Mouse (Mus musculus): ENCODE data around the gene Kat6b. TPM values are rescaled to one million over a fixed set of nuclear protein-coding genes. Genes with fewer than 3 reads are reported as not detected.

Kat6b gene
- polyA plus RNA-seq, 1 experiment from 2014 or later, result 12.7 TPM

DNA sequence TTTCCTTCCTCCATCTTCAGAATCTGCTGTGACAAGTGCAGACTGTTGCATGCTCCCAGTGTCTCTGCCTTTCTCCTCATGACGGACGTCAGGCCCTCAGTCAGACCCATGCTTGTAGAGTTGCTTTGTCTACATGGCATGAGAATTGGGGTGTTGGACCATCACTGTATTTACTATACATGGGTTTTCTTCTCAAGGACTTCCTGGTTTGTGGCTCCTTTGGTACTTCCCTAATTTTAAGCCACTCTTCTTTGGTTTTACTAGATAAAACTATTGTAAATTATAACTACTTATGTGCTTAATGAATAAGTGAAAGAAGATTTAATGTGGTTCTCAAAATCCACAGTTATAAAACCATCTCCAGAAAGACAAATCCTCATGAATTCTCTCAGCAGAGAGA is 134.6 kb downstream of the Kat6b start:
- Histone ChIP-seq H3K27ac (ENCODE audit: low read depth, low read length) (no peak overlapping the region), H3K9me3 (ENCODE audit: control insufficient read depth, low read length) (no peaks in the 10 kb centered on the region)

DNA sequence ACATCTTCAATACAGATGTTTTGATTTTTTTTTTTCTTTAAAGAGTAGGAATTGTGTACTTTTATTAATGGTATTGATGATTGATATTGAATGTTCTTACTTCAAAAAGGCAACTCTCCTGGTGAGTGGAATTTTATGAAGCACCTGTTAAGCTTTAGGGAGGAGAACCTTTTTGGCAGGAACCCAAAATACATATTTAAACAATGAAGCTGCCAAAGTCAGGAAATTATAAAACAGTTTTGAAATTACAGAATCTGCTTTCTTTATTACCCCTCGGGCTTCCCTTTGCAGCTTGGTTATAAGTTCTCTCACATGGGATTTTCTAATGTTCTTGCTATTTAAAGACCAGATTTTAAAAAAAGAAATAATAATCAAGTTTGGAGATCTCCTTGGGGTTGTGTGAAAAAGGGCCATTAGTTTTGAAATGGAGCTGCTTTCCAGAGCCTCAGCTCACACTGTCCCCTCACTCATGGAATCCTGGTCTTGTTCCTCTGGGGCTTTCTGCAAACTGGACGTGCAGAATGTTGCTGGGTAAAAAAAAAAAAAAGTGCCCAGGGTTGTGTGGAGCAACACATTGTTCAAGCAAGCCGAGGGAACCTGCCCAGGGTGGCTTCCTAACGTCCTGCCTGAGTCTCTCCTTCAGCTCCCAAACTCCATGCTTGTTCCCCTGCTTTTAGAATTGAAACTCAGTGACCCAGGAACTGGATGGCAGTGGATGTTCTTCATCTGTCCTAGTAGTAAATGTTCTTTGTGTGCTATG is 136.2 kb downstream of the Kat6b start:
- ATAC-seq (ENCODE audit: insufficient read depth, low FRiP score, low TSS enrichment) (no peak), DNase-seq (ENCODE audit: low spot score) (no peak)
- WGBS, result 69% methylated on average over 4 of the region's 4 CpGs
- Histone ChIP-seq H3K27me3 (ENCODE audit: control insufficient read depth, insufficient read depth, low read length) (no peaks in the 10 kb centered on the region), H3K4me2 (ENCODE audit: low read depth) (no peak overlapping the region), H3K9ac (ENCODE audit: low read length) (no peak overlapping the region), H3K36me3 (ENCODE audit: control insufficient read depth, insufficient read depth, low read length) (no peaks in the 10 kb centered on the region), H3K4me3 (ENCODE audit: low read depth, low read length) (no peak overlapping the region), H3K4me1 (ENCODE audit: control insufficient read depth, insufficient read depth, low read length) (no peaks in the 10 kb centered on the region), H3K27ac (ENCODE audit: low read depth, low read length) (no peak overlapping the region), H3K9me3 (ENCODE audit: control insufficient read depth, low read length) (no peaks in the 10 kb centered on the region)

More for the DNA sequence above, 134.6 kb downstream of the Kat6b start:
- ATAC-seq (ENCODE audit: insufficient read depth, low FRiP score, low TSS enrichment) (no peak), DNase-seq (ENCODE audit: low spot score) (no peak)
- Histone ChIP-seq H3K36me3 (ENCODE audit: control insufficient read depth, insufficient read depth, low read length) (no peaks in the 10 kb centered on the region), H3K27me3 (ENCODE audit: control insufficient read depth, insufficient read depth, low read length) (no peaks in the 10 kb centered on the region), H3K4me2 (ENCODE audit: low read depth) (no peak overlapping the region), H3K9ac (ENCODE audit: low read length) (no peak overlapping the region), H3K4me3 (ENCODE audit: low read depth, low read length) (no peak overlapping the region), H3K4me1 (ENCODE audit: control insufficient read depth, insufficient read depth, low read length) (no peaks in the 10 kb centered on the region)
- WGBS, result 91% methylated on average over 2 of the region's 2 CpGs

DNA sequence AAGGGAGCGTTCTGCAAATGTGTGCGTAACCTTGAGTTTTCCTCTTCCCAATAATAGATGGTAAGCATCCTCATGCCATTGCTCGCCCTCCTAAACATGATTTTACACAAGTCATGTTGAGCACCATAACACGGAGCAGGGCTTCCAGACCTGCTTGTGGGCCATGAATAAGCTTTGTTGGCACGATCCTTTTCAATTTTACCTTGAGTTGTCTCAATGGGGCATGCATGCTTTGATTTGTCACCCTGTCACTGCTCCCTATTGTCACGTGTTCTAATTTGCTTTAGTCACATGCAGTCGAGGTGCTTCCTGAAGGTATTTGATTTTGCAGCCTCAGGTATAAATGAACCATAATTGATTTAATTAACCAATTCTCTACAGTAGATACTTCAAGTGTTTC is 138.7 kb downstream of the Kat6b start:
- no peak overlapping the region for H3K4me3 ChIP-seq (ENCODE audit: low read depth, low read length)
- ATAC-seq (ENCODE audit: insufficient read depth, low FRiP score, low TSS enrichment), result no peak
- 87% methylated on average over 7 of the region's 7 CpGs for WGBS

DNA sequence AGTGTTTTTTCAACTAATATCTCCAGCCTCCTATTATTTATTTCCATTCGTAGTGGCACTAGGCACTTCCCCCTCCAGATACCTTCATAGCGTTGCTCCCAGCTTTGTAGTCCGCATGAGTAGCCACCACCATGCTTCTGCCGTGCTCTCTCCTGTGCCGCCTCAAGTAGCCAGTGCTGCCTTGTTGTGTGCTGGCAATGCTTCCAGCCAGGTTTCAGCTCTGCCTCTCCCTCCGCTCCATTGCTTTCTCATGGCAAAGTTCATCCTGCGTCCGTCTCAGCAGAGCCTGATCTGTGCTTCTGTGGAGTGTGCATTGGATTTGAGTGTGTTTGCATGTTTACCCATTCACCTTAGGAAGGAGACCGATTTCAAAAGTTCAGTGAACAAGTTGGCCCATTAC is 144.7 kb downstream of the Kat6b start:
- H3K4me2 ChIP-seq (ENCODE audit: low read depth), result no peak overlapping the region
- H3K4me1 ChIP-seq (ENCODE audit: control insufficient read depth, insufficient read depth, low read length), result no peaks in the 10 kb centered on the region
- DNase-seq (ENCODE audit: low spot score) (no peak), ATAC-seq (ENCODE audit: insufficient read depth, low FRiP score, low TSS enrichment) (no peak)
- H3K4me3 ChIP-seq (ENCODE audit: low read depth, low read length), result no peak overlapping the region
- no peak overlapping the region for H3K27ac ChIP-seq (ENCODE audit: low read depth, low read length)
- peaks cover 3% of the 10 kb centered on the region for H3K36me3 ChIP-seq (ENCODE audit: control insufficient read depth, insufficient read depth, low read length)
- no peak overlapping the region for H3K9ac ChIP-seq (ENCODE audit: low read length)
- H3K27me3 ChIP-seq (ENCODE audit: control insufficient read depth, insufficient read depth, low read length), result no peaks in the 10 kb centered on the region
- whole genome bisulfite sequencing, result 92% methylated on average over 9 of the region's 9 CpGs
- no peaks in the 10 kb centered on the region for H3K9me3 ChIP-seq (ENCODE audit: control insufficient read depth, low read length)

More for the DNA sequence above, 138.7 kb downstream of the Kat6b start:
- H3K4me2 ChIP-seq (ENCODE audit: low read depth), result no peak overlapping the region
- no peak overlapping the region for H3K9ac ChIP-seq (ENCODE audit: low read length)
- H3K9me3 ChIP-seq (ENCODE audit: control insufficient read depth, low read length), result no peaks in the 10 kb centered on the region
- H3K36me3 ChIP-seq (ENCODE audit: control insufficient read depth, insufficient read depth, low read length), result no peaks in the 10 kb centered on the region
- no peak overlapping the region for H3K27ac ChIP-seq (ENCODE audit: low read depth, low read length)
- H3K4me1 ChIP-seq (ENCODE audit: control insufficient read depth, insufficient read depth, low read length), result no peaks in the 10 kb centered on the region
- no peaks in the 10 kb centered on the region for H3K27me3 ChIP-seq (ENCODE audit: control insufficient read depth, insufficient read depth, low read length)
- no peak for DNase-seq (ENCODE audit: low spot score)

DNA sequence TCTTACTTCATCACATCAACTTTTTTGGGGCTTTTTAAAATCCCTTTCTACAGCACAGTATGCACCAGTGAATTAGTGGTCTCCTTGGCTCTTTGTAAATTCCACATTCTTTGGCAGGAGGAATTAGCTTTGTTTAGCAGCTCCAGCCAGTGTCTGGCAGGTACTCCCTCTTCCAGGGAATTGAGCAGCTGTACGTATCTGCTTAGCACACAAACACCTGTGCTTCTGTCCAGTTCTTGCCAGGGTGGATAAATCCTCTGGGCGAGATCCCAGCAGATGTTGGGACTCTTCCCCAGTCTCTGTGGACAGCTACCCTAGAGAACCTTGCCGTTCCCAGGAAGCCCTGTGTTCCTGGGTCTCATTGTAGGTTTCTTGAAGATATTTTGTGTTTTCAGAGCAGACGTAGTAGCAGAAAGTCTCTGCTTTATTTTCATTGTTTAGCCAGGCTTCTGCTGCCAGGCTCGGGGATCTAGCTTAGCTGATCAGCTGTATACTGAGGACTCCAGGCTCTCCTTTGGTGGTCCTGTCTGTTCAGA is 150.5 kb downstream of the Kat6b start:
- H3K4me3 ChIP-seq (ENCODE audit: low read depth, low read length), result no peak overlapping the region
- WGBS, result 86% methylated on average over 5 of the region's 5 CpGs
- H3K9ac ChIP-seq (ENCODE audit: low read length), result no peak overlapping the region
- DNase-seq (ENCODE audit: low spot score) (no peak), ATAC-seq (ENCODE audit: insufficient read depth, low FRiP score, low TSS enrichment) (no peak)
- H3K4me2 ChIP-seq (ENCODE audit: low read depth), result no peak overlapping the region
- H3K27ac ChIP-seq (ENCODE audit: low read depth, low read length), result no peak overlapping the region
- H3K27me3 ChIP-seq (ENCODE audit: control insufficient read depth, insufficient read depth, low read length), result no peaks in the 10 kb centered on the region
- no peaks in the 10 kb centered on the region for H3K4me1 ChIP-seq (ENCODE audit: control insufficient read depth, insufficient read depth, low read length)
- H3K9me3 ChIP-seq (ENCODE audit: control insufficient read depth, low read length), result no peaks in the 10 kb centered on the region
- peaks cover 3% of the 10 kb centered on the region; the same call in 1 of the 2 replicates for H3K36me3 ChIP-seq (ENCODE audit: control insufficient read depth, insufficient read depth, low read length)

DNA sequence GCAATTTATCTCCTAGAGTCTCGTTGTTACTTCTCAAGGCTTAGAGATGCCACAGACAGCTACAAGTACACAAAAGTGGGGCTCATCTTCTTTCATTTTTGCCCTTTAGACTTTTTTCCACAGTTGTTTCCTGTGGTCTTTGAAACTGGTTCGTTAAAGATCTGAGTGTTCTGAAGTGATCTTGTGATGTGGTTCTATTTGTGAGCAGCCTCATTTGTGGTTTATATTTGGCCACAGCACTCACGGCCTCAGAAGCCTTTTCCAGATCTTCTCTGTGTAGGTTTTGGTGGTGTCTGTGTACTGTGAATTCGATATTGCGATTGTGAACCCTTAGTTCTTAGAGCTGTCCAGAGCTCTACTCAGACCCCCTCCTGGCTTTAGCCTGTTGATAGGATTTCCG is 155.3 kb downstream of the Kat6b start:
- no peaks in the 10 kb centered on the region; the same call in 1 of the 2 replicates for H3K36me3 ChIP-seq (ENCODE audit: control insufficient read depth, insufficient read depth, low read length)
- no peak overlapping the region for H3K9ac ChIP-seq (ENCODE audit: low read length)
- no peaks in the 10 kb centered on the region for H3K27me3 ChIP-seq (ENCODE audit: control insufficient read depth, insufficient read depth, low read length)
- no peaks in the 10 kb centered on the region for H3K9me3 ChIP-seq (ENCODE audit: control insufficient read depth, low read length)
- no peaks in the 10 kb centered on the region for H3K4me1 ChIP-seq (ENCODE audit: control insufficient read depth, insufficient read depth, low read length)
- H3K4me2 ChIP-seq (ENCODE audit: low read depth), result no peak overlapping the region
- H3K27ac ChIP-seq (ENCODE audit: low read depth, low read length), result no peak overlapping the region
- 88% methylated on average over 6 of the region's 6 CpGs for WGBS
- H3K4me3 ChIP-seq (ENCODE audit: low read depth, low read length), result no peak overlapping the region
- DNase-seq (ENCODE audit: low spot score) (no peak), ATAC-seq (ENCODE audit: insufficient read depth, low FRiP score, low TSS enrichment) (no peak)

DNA sequence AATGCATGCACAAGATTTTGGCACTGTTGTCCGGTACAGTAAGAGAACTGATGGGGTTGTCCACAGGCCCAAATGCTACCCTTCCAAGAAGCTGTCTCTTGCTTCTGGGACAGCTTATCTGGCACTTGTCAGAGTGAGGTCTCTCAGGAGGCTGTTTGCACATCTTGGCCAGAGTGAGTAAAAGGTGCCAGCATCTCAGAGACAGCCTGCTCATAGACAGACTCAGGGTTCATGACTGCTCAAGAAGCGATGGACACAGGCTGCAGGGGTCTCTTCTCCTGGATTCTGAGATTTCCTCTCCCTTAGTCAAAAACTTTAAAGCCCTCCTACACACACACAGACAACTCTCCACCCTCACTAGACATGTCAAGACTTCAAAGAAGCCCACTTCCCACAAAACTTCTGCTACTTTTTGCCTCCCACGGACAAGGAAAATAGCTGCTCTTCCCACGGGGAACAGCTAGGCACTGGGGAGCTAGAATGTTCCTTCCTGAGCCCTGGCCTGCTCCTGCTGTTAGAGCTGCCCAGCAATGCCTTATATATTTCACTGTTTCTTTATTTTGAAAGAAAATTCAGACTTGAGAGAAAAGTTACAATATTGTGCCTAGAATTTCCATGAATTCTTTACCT is 159.7 kb downstream of the Kat6b start:
- Histone ChIP-seq H3K4me1 (ENCODE audit: control insufficient read depth, insufficient read depth, low read length) (no peaks in the 10 kb centered on the region), H3K4me3 (ENCODE audit: low read depth, low read length) (no peak overlapping the region), H3K4me2 (ENCODE audit: low read depth) (no peak overlapping the region), H3K27me3 (ENCODE audit: control insufficient read depth, insufficient read depth, low read length) (no peaks in the 10 kb centered on the region), H3K36me3 (ENCODE audit: control insufficient read depth, insufficient read depth, low read length) (no peaks in the 10 kb centered on the region; the same call in 1 of the 2 replicates), H3K9me3 (ENCODE audit: control insufficient read depth, low read length) (no peaks in the 10 kb centered on the region), H3K9ac (ENCODE audit: low read length) (no peak overlapping the region), H3K27ac (ENCODE audit: low read depth, low read length) (no peak overlapping the region)
- 81% methylated on average over 4 of the region's 4 CpGs for WGBS
- DNase-seq (ENCODE audit: low spot score) (no peak), ATAC-seq (ENCODE audit: insufficient read depth, low FRiP score, low TSS enrichment) (no peak)

DNA sequence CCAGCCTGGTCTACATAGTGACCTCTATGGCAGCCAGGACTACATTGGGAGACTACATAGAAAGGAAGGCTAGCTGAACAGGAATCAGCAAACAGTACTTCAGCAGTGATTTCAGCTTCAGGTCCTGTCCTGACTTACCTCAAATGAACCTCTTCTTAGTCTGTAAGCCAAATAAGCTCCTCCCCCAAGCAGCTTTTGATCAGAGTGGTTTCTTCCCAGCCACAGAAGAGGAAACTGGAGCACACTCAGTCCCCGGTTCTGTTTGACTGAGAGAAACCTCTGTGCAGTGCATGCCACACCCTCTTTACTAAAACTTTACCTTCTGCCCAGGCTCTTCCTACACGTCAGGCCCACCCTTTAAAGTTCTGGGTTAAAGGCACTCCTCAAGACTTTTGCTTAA is 172.6 kb downstream of the Kat6b start:
- Histone ChIP-seq H3K4me3 (ENCODE audit: low read depth, low read length) (no peak overlapping the region), H3K9me3 (ENCODE audit: control insufficient read depth, low read length) (no peaks in the 10 kb centered on the region), H3K27ac (ENCODE audit: low read depth, low read length) (no peak overlapping the region), H3K27me3 (ENCODE audit: control insufficient read depth, insufficient read depth, low read length) (no peaks in the 10 kb centered on the region), H3K36me3 (ENCODE audit: control insufficient read depth, insufficient read depth, low read length) (no peaks in the 10 kb centered on the region), H3K4me2 (ENCODE audit: low read depth) (no peak overlapping the region), H3K4me1 (ENCODE audit: control insufficient read depth, insufficient read depth, low read length) (0 out of 2 replicates have a peak, but pooled peaks cover 3% of the 10 kb centered on the region), H3K9ac (ENCODE audit: low read length) (no peak overlapping the region)
- 83% methylated on average over 2 of the region's 2 CpGs for WGBS
- ATAC-seq (ENCODE audit: insufficient read depth, low FRiP score, low TSS enrichment), result no peak
- no peak for DNase-seq (ENCODE audit: low spot score)

All from neural tube, embryonic 11.5 days (tissue).